Mouse (Mus musculus): Measurements from ENCODE around the gene Ncan. TPM values are rescaled to one million over a fixed set of nuclear protein-coding genes. Genes with fewer than 3 reads are reported as not detected.

The Ncan gene
- total RNA-seq (2023), result not detected

DNA sequence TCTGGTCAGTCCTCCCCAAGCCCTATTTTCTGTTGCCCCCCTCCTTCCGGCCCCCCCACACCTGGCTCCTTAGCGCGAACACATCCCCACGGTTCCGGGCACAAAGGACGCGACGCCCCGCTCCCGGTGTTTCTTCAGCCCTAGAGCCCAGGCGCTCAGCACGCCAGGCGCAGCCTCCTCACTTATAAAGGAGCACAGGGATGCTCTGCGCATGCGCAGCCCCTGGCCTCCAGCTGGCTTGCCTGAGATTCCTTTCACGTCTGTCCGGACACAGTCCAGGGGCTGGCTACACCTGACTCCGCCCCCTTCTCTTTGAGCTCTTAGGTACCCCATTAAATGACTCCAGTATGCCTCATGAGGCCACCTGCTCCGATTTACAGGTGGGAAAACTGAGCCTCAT is at the start of gene Ncan:
Gene Ncan, minus strand, starts transcription at position 207 of the 400 bp plus-strand sequence.

DNA sequence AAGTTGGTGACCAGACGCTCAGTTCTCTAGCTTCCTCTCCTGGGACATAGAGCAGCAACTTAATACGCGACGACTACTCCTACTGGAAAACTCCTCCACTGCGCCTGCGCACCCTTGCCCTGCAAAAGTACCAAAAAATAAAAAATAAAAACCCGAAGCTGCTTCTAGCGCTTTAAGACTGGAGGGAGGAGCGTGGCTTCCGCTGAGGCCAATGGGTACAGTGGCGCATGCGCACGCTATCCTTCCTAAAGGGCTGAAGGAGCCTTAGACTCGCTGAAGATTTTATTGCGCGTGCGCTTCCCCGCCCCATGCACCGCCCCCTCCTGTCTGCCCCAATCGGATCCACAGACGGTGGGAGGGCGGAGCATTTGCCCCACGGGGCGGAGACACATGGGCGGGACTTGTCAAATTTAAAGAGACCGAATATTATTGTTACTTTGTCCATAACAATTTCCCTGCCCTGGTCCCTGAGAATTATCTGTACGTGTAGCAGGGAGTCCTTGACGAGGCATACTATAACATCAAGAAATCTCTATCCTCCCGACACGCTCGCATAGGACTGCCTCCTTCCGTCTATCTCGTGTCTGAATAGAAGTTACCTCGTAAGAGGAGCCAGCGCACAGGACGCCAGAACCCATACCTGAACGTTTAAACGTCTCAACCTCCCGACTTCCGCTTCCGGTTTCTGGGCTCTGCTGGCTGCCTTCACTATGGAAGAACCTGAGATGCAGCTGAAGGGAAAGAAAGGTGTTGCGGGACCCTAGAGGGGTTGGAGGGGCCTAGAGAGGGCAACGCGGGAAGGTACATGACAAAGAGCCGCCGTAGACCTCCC is 18.6 kb upstream of the Ncan start, which contains the start of the genes Rfxank, Borcs8 and Mef2b:
Gene Rfxank, minus strand, starts transcription at position 129 of the 832 bp plus-strand sequence.
Gene Borcs8, plus strand, starts transcription at position 474 of the 832 bp plus-strand sequence.
Gene Mef2b, plus strand, starts transcription at position 686 of the 832 bp plus-strand sequence.

DNA sequence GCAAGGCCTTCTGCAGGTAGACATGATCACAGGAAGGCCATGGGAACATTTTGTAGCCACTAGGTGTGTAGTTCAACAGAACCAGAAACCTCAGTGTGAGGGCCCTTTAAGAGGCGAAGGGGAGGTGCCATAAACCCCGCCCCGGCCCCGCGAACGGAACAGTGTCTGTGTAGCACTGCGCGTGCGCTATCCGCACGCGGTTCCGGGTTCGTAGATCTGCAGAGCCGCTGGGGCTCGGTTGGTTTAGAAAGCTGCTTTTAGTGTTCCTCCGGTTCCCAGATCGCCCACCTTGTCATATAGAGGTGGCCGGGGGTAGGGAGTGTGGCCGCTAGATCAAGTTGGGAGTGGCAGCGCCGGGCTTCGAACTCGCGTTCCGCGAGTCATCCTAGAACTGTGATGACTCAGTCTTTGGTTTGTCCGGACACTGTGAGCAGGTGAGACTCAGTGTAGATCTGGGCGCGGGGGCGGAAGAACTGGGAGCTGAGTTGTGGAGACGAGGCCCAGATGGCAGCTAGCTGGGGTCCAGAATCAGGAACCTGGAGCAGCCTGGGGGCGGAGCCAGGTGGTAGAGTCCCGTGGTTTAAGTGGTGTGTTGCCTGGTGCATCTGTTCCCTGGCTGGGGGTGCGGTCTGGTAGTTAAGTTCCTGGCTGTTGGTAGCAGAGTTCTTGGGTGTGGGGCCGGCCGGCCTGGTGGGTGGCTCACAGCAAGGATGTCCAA is 10.7 kb upstream of the Ncan start, which contains the start of gene Nr2c2ap:
Gene Nr2c2ap, plus strand, starts transcription at position 168 of the 718 bp plus-strand sequence.

DNA sequence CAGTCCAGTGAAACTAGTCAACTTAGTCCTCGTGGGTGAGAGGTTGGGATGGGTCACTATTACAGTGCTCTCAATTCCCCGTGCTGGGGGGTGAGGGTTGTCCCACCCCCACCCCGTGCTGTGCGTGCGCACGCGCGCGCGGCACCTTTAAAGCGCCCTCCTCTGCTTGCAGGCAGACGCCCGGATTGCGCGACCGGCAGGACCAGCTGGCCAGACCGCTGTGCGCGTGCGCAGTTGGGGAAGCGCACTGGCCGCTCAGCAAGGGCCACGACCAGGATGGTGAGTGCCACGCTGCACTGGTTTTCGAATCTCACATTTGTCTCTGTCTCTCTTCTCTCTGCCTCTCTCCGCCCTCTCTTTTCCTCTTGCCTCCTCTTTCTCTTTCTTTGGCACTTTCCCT is 37.4 kb downstream of the Ncan start, which contains the start of gene Hapln4:
Gene Hapln4, plus strand, starts transcription at position 173 of the 400 bp plus-strand sequence.

DNA sequence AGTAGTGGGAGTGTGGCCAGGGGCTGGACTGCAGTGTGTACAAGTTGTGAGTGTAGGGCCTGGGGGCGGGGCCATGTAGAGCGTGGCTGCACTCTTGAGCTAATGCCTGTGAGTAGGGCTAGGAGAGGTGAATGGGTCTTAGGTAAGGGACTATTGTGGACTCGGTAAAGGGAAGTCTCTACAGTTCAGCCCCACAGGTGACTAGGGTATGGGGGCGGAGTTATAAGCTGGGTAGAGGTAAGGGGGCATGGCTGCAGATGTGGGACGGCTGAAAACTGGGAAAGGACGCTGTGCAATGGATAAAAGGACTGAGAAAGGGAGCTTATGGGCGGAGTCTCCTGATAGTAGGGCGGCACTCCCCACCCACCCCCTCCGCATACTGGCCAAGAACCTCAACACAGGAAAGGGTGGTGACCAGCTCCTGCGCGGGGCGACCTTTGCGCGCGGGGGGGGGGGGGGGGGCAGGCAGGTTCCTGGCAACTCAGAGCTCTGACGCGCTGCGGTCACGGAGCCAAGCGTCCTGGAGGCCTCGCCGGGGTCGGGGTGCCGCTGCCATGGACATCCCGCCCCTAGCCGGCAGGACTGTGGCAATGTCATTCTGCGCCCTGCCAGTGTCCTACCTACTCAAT is 48.1 kb downstream of the Ncan start, which contains the start of gene Tm6sf2:
Gene Tm6sf2, plus strand, starts transcription at position 484 of the 629 bp plus-strand sequence.

Other genes starting within 250 kb of the Ncan start
- gene Cilp2, start 233.2 kb downstream of the Ncan start, total RNA-seq (2023), result not detected
- gene Tssk6, start 218.7 kb downstream of the Ncan start, total RNA-seq (2023), result 0.52 TPM
- 54.0 TPM for gene Ndufa13, start 218.3 kb downstream of the Ncan start, total RNA-seq (2023)
- gene Yjefn3, start 218.2 kb downstream of the Ncan start, total RNA-seq (2023), result not detected
- gene Gatad2a, start 124.5 kb downstream of the Ncan start, total RNA-seq (2023), result 132 TPM
- 121 TPM for gene Mau2, start 78.1 kb downstream of the Ncan start, total RNA-seq (2023)
- gene Sugp1, start 78.1 kb downstream of the Ncan start, total RNA-seq (2023), result 50.4 TPM
- not detected for gene Tm6sf2, start 47.9 kb downstream of the Ncan start, total RNA-seq (2023)
- not detected for gene Hapln4, start 37.4 kb downstream of the Ncan start, total RNA-seq (2023)
- 32.8 TPM for gene Nr2c2ap, start 10.5 kb upstream of the Ncan start, total RNA-seq (2023)
- gene Rfxank, start 18.3 kb upstream of the Ncan start, total RNA-seq (2023), result 24.6 TPM
- 55.0 TPM for gene Borcs8, start 18.6 kb upstream of the Ncan start, total RNA-seq (2023)
- 3.0 TPM for gene Mef2b, start 18.8 kb upstream of the Ncan start, total RNA-seq (2023)
- gene Tmem161a, start 51.5 kb upstream of the Ncan start, total RNA-seq (2023), result 41.8 TPM
- gene Slc25a42, start 91.4 kb upstream of the Ncan start, total RNA-seq (2023), result 11.4 TPM
- 58.6 TPM for gene Sugp2, start 113.4 kb upstream of the Ncan start, total RNA-seq (2023)
- gene Armc6, start 113.6 kb upstream of the Ncan start, total RNA-seq (2023), result 11.6 TPM
- gene Homer3, start 162.0 kb upstream of the Ncan start, total RNA-seq (2023), result 6.5 TPM
- 90.0 TPM for gene Ddx49, start 181.6 kb upstream of the Ncan start, total RNA-seq (2023)
- gene Cope, start 181.6 kb upstream of the Ncan start, total RNA-seq (2023), result 103 TPM
- not detected for gene Cers1, start 194.9 kb upstream of the Ncan start, total RNA-seq (2023)
- not detected for gene Gdf1, start 208.9 kb upstream of the Ncan start, total RNA-seq (2023)
- gene Upf1, start 232.4 kb upstream of the Ncan start, total RNA-seq (2023), result 79.1 TPM

Measured in CD8-positive naive resting alpha-beta T cell, adult 57 days (primary cell).